ENCODE assay signal across 8 mouse cellular contexts in genomic region chr13:21263910-21264309, GRCm38 (mm10). TPM values are rescaled to one million over a fixed set of nuclear protein-coding genes. Genes with fewer than 3 reads are reported as not detected.
A peak's percentile ranks its signal among the peaks of the same experiment; 100 is the strongest.
DNase-seq lines count a peak whose midpoint lies in the region; ATAC-seq and TF ChIP-seq lines count a peak whose summit lies in the region.

No protein-coding gene starts in this region.

- WGBS in kidney, embryonic 15.5 days, result 3% methylated on average over 11 of the region's 11 CpGs
- 4% methylated on average over 11 of the region's 11 CpGs for WGBS in hindbrain, postnatal 0 days

- peak overlapping the region; percentile 36; the same call in 1 of the 2 replicates for H3K9ac ChIP-seq in kidney, embryonic 15.5 days
- H3K9ac ChIP-seq in hindbrain, postnatal 0 days (replicated peaks; ENCODE audit: low read length), result no peak overlapping the region; the same call in 1 of the 2 replicates

- H3K9me3 ChIP-seq in kidney, embryonic 15.5 days (replicated peaks), result no peaks in the 10 kb centered on the region
- no peaks in the 10 kb centered on the region for H3K9me3 ChIP-seq in hindbrain, postnatal 0 days (ENCODE audit: low read length)

- peak overlapping the region; percentile 54 for H3K4me2 ChIP-seq in kidney, embryonic 15.5 days
- H3K4me2 ChIP-seq in hindbrain, postnatal 0 days (ENCODE audit: low read depth, low read length), result peak overlapping the region; percentile 56
- peak overlapping the region; percentile 62 for H3K4me2 ChIP-seq in myocyte (ENCODE audit: low read depth)

- ATAC-seq in kidney, embryonic 15.5 days (replicated peaks; ENCODE audit: low FRiP score), result no peak
- ATAC-seq in hindbrain, postnatal 0 days, result no peak

- no peak overlapping the region for H3ac ChIP-seq in myocyte (ENCODE audit: control insufficient read depth, insufficient read length)

- H3K36me3 ChIP-seq in kidney, embryonic 15.5 days, result no peaks in the 10 kb centered on the region
- no peaks in the 10 kb centered on the region for H3K36me3 ChIP-seq in hindbrain, postnatal 0 days (ENCODE audit: insufficient read depth, low read length)
- H3K36me3 ChIP-seq in myocyte (ENCODE audit: control insufficient read depth, insufficient read depth), result no peaks in the 10 kb centered on the region

- no peak overlapping the region for H3K27ac ChIP-seq in kidney, embryonic 15.5 days
- no peak overlapping the region for H3K27ac ChIP-seq in hindbrain, postnatal 0 days

- TF ChIP-seq CTCF in hindbrain, postnatal 0 days (IDR thresholded peaks at IDR 0.05; ENCODE audit: low read depth), result no peak

- no peak for TF ChIP-seq POLR2A in myocyte (IDR thresholded peaks at IDR 0.05; ENCODE audit: insufficient read length, low read depth)

- H3K4me3 ChIP-seq in kidney, embryonic 15.5 days (replicated peaks), result peak overlapping the region; percentile 50
- H3K4me3 ChIP-seq in hindbrain, postnatal 0 days (ENCODE audit: low read length), result peak overlapping the region; percentile 37
- H3K4me3 ChIP-seq in myocyte, result peak overlapping the region; percentile 8

- no peak for DNase-seq in kidney, postnatal 25 days
- DNase-seq in embryo, embryonic 11 days, result peak; percentile 62
- no peak for DNase-seq in hindbrain, postnatal 0 days (ENCODE audit: low spot score)
- no peak for DNase-seq in spleen, postnatal 4 days (ENCODE audit: low spot score in 2 of 2)
- no peak for DNase-seq in ovary, postnatal 14 days (ENCODE audit: low spot score)
- DNase-seq in left cerebral cortex, adult 9 months (ENCODE audit: low spot score in 2 of 2), result no peak

- H3K79me2 ChIP-seq in myocyte (ENCODE audit: control insufficient read depth, insufficient read depth), result no peaks in the 10 kb centered on the region

- peaks cover 16% of the 10 kb centered on the region; the same call in 1 of the 2 replicates for H3K4me1 ChIP-seq in kidney, embryonic 15.5 days
- H3K4me1 ChIP-seq in hindbrain, postnatal 0 days (ENCODE audit: insufficient read depth, low read length), result no peaks in the 10 kb centered on the region

- H3K27me3 ChIP-seq in kidney, embryonic 15.5 days, result peaks cover 12% of the 10 kb centered on the region
- no peaks in the 10 kb centered on the region; the same call in 1 of the 2 replicates for H3K27me3 ChIP-seq in hindbrain, postnatal 0 days (ENCODE audit: insufficient read depth, low read length)
- no peaks in the 10 kb centered on the region for H3K27me3 ChIP-seq in myocyte (ENCODE audit: control insufficient read depth, insufficient read depth, insufficient read length)

TF ChIP-seq in myocyte, 11 proteins besides CTCF, POLR2A, EP300 and RAD21:
- TF ChIP-seq TCF3 (IDR thresholded peaks at IDR 0.05; ENCODE audit: insufficient read length, low read depth) (no peak), MYOG (IDR thresholded peaks at IDR 0.05; ENCODE audit: control insufficient read depth in 1 of 3, insufficient read depth in 1 of 3, insufficient read length in 2 of 3, low read depth in 2 of 3) (no peak), MAX (IDR thresholded peaks at IDR 0.05; ENCODE audit: low read depth) (no peak), POLR2AphosphoS2 (IDR thresholded peaks at IDR 0.05; ENCODE audit: insufficient read length, low read depth) (no peak), MYOD1 (IDR thresholded peaks at IDR 0.05; ENCODE audit: control insufficient read depth in 1 of 3, insufficient read length in 2 of 3, low read depth in 2 of 3) (no peak), REST (IDR thresholded peaks at IDR 0.05; ENCODE audit: insufficient read depth, insufficient read length) (no peak), USF1 (IDR thresholded peaks at IDR 0.05; ENCODE audit: low read depth) (no peak), TCF12 (IDR thresholded peaks at IDR 0.05; ENCODE audit: insufficient read depth, poor library complexity, severe bottlenecking) (no peak), E2F4 (IDR thresholded peaks at IDR 0.05; ENCODE audit: insufficient read depth) (no peak), CEBPB (IDR thresholded peaks at IDR 0.05; ENCODE audit: insufficient read depth, poor library complexity, severe bottlenecking) (no peak), SRF (IDR thresholded peaks at IDR 0.05; ENCODE audit: control insufficient read depth, insufficient read length, low read depth) (no peak)
TF ChIP-seq in myocyte: peak in this region for 0.

RNA-seq across cellular contexts. Expression of gene Gpx5, which starts 28.6 kb away (rescaled TPM):
- polyA plus RNA-seq in kidney, embryonic 15.5 days (2015; fragmentation: Nextera tagmentation; extraction: Ambion mirVana), result not detected in 2 replicates
- not detected in 2 replicates for total RNA-seq in hindbrain, postnatal 0 days (2014; rRNA removed)
- not detected in 2 replicates for polyA plus RNA-seq in hindbrain, postnatal 0 days (2015; fragmentation: Nextera tagmentation; extraction: Ambion mirVana)
- polyA plus RNA-seq in myocyte (2012; fragmentation: generic; extraction: Trizol), result not detected

RNA-seq across cellular contexts. Expression of gene Gpx6, which starts 48.0 kb away (rescaled TPM):
- polyA plus RNA-seq in kidney, embryonic 15.5 days (2015; fragmentation: Nextera tagmentation; extraction: Ambion mirVana), result 5.2 and 6.1 TPM in 2 replicates
- 0.32 and 0.84 TPM in 2 replicates for total RNA-seq in hindbrain, postnatal 0 days (2014; rRNA removed)
- 0.59 and 0.61 TPM in 2 replicates for polyA plus RNA-seq in hindbrain, postnatal 0 days (2015; fragmentation: Nextera tagmentation; extraction: Ambion mirVana)
- not detected for polyA plus RNA-seq in myocyte (2012; fragmentation: generic; extraction: Trizol)
